Mouse (Mus musculus) thymus, adult 2 months (tissue): ENCODE data around the gene Rbp3. TPM values are rescaled to one million over a fixed set of nuclear protein-coding genes. Genes with fewer than 3 reads are reported as not detected.

Source experiments
- DNase-seq: peaks from one replicate; pipeline ENCODE4 v3.0.0; 2021
- H3K27ac ChIP-seq: fragments of 200-500 bp; 2 replicates; pipeline ENCODE4 v1.5.1; 2012; ENCODE audit warnings: low read length, control low read depth; ENCODE audit not compliant: control insufficient read depth, insufficient read depth
- H3K27me3 ChIP-seq: fragments of 200-500 bp; 2 replicates; pipeline ENCODE4 v1.6.1; 2012; ENCODE audit warnings: mild to moderate bottlenecking, low read length, moderate library complexity, mixed read lengths; ENCODE audit not compliant: control insufficient read depth, insufficient read depth
- H3K36me3 ChIP-seq: fragments of 200-500 bp; 2 replicates; pipeline ENCODE4 v1.6.1; 2012; ENCODE audit warnings: mild to moderate bottlenecking, low read length, moderate library complexity; ENCODE audit not compliant: control insufficient read depth, insufficient read depth
- H3K4me1 ChIP-seq: fragments of 200-500 bp; replicated peaks from 2 replicates; pipeline ENCODE4 v1.6.1; 2012; ENCODE audit warnings: low read length; ENCODE audit not compliant: control insufficient read depth, insufficient read depth
- H3K4me3 ChIP-seq: fragments of 200-500 bp; 2 replicates; pipeline ENCODE4 v1.5.1; 2012; ENCODE audit warnings: mild to moderate bottlenecking, low read length, control low read depth, moderate library complexity; ENCODE audit not compliant: control insufficient read depth, insufficient read depth
- CTCF ChIP-seq: fragments of 200-500 bp; IDR thresholded peaks from 2 replicates; pipeline ENCODE4 v1.5.1; 2012; ENCODE audit warnings: mild to moderate bottlenecking, control low read depth, low read length, moderate library complexity, borderline replicate concordance; ENCODE audit not compliant: control insufficient read depth, poor library complexity, insufficient read depth; ENCODE audit errors: extremely low read depth
- POLR2A ChIP-seq: fragments of 200-500 bp; IDR thresholded peaks from 2 replicates; pipeline ENCODE4 v1.6.1; 2012; ENCODE audit warnings: mild to moderate bottlenecking, low read length, control low read depth, moderate library complexity; ENCODE audit not compliant: control insufficient read depth, poor library complexity, insufficient read depth; ENCODE audit errors: extremely low read depth
- WGBS: fragments of 180-500 bp; shearing (Covaris S2); methylation state at CpG from one replicate; pipeline ENCODE4 v1.1.7; 2018; 5-methylcytosine and 5-hydroxymethylcytosine counted together
- polyA plus RNA-seq: library from polyadenylated mRNA; depleted of rRNA; stranded (reverse); fragments of >200 nt; gene quantifications from 2 replicates; pipeline ENCODE4 v1.2.3, GENCODE M21; 2012

The Rbp3 gene
- polyA plus RNA-seq, 1 experiment, result not detected

DNA sequence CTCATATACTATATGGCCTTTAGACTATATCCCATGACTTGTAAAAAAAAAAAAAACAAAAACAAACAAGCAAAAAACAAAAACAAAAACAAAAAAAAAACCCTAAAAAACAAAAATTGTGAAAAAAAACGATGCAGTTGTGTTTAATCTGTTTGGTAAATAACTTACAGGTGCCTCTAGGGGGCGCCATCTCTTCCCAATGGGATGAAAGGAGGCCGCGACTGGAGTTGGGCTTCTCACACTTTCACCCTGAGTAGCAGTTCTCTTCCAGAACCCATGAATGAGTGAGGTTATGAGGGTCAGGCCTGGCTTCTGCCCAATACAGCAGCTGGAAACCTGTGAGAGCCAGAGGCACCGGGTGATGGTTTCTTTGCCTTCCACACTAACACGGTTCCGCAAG is 11.9 kb downstream of the Rbp3 start:
- DNase-seq, result no peak
- Histone ChIP-seq H3K4me3 (no peak overlapping the region), H3K36me3 (no peaks in the 10 kb centered on the region), H3K27me3 (no peaks in the 10 kb centered on the region), H3K27ac (no peak overlapping the region), H3K4me1 (no peaks in the 10 kb centered on the region)
- WGBS, result 70% methylated on average over 7 of the region's 7 CpGs
- TF ChIP-seq CTCF (no peak), POLR2A (no peak)

DNA sequence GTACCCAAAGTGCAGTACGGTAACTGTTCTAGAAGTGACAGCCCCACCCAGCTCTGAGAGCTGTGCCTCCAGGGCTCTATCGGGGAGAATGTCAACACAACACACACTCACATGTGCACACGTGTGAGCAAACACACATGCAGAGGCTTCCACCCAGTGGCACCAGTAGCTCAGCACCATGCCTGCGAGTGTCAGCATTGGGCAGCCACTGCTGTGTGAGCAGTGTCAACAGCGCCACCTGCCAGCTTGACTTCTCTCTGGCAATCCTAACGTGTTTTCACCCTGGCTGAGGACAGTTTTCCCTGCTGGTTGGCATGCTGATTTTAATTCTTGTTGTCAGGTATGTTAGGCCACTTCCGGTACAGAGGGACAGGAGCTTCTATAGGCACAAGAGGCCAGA is 18.9 kb downstream of the Rbp3 start:
- no peaks in the 10 kb centered on the region for H3K4me1 ChIP-seq
- no peak for TF ChIP-seq POLR2A
- no peak for TF ChIP-seq CTCF
- H3K27me3 ChIP-seq, result no peaks in the 10 kb centered on the region
- H3K27ac ChIP-seq, result no peak overlapping the region
- H3K36me3 ChIP-seq, result no peaks in the 10 kb centered on the region
- 54% methylated on average over 7 of the region's 7 CpGs for WGBS
- DNase-seq, result no peak
- no peak overlapping the region for H3K4me3 ChIP-seq

DNA sequence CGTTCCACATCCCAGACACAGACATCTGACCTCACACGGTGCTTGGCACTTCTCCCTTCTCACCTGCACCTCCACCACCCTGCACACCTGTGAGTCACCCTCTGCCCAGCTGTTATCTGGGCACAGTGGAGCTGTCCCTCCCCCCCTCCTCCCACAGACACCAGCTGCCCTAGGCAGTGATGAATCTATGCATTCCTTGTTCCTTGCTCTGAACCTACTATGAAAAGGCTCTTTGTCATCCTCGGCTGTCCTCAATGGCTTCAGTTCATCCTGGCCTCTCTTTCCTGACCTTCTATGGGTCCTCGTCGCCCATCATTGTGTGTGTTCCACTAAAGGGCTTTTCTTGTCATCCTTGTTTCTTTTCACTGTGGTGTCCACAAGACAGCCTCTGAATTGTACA is 20.9 kb downstream of the Rbp3 start:
- Histone ChIP-seq H3K36me3 (no peaks in the 10 kb centered on the region), H3K27ac (no peak overlapping the region), H3K27me3 (no peaks in the 10 kb centered on the region), H3K4me3 (no peak overlapping the region), H3K4me1 (no peaks in the 10 kb centered on the region)
- TF ChIP-seq CTCF (no peak), POLR2A (no peak)
- no peak for DNase-seq
- WGBS, result 85% methylated on average over 5 of the region's 5 CpGs

DNA sequence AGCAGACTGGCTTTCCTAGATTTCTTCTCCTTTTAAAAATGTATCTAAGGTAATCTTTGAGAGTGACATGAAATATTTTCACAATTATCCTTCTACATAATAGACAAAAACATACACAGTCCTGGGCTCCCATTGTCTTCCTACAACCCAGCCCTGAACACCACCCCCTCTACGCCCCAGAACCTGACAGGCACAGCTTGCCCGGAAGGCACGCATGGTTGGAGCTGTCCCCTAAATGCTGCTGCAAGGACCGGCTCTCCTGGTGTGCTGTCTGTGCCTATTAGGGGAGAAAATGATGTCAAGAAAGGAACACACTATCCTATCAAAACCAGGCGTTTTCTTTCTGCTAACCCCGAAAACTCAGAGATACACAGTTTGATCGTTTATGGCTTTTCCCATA is 23.9 kb downstream of the Rbp3 start:
- Histone ChIP-seq H3K27me3 (no peaks in the 10 kb centered on the region), H3K27ac (no peak overlapping the region), H3K36me3 (no peaks in the 10 kb centered on the region), H3K4me3 (no peak overlapping the region), H3K4me1 (no peaks in the 10 kb centered on the region)
- TF ChIP-seq POLR2A, result no peak
- no peak for TF ChIP-seq CTCF
- DNase-seq, result no peak
- WGBS, result 54% methylated on average over 7 of the region's 7 CpGs

DNA sequence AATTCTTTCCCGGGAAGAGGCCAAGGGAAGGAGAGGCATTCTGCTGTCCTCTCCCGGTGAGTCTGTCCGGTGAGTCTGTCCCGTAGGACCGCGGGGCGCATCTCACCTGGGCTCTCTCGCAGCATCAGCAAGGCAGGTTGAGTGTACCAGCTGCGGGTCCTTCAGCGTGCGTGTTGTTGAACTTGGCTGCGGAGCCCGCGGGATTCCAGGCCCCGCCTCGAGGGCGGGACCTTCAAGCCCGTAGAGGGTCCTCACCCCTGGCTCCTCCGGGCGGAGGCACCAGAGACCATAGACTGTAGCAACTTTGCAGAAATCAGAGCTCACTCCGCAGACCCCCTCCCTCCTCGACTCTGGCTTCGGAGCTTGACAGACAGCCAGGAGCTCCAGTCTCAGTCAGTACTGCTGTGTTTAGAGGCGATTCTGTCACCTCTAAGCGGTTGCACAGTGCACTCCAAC is 24.8 kb downstream of the Rbp3 start, which contains the start of gene Zfp488:
Zfp488 (minus strand) TSS at position 161 of the 456 bp plus-strand sequence.
- Histone ChIP-seq H3K27ac (no peak within 1 kb of the TSS), H3K4me1 (no peaks in the 10 kb centered on the region), H3K36me3 (no peaks in the 10 kb centered on the region), H3K4me3 (no peak within 1 kb of the TSS), H3K27me3 (no peaks in the 10 kb centered on the region)
- TF ChIP-seq CTCF (no peak), POLR2A (no peak)
- DNase-seq, result no peak
- 17% methylated on average over 25 of the region's 25 CpGs for WGBS

DNA sequence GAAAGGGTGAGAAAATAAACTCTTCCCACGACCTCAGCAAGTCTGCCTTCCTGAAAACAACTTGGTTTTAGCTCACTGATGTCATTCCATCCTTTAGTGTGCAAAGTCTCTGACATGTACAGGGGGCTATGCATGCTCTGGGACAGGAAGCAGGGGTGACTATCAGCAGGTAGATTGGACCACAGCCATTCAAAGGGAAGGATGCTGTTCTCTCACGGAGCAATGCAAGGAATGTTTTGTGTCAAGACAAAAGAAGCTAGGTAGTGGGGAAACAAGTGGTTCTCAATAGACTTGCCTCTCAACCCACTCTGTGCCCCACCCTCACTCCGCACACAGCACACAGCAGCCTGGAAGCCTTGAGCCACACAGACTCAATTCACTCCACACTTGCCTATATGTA is 35.4 kb downstream of the Rbp3 start:
- Histone ChIP-seq H3K27ac (no peak overlapping the region), H3K4me3 (no peak overlapping the region), H3K27me3 (no peaks in the 10 kb centered on the region), H3K4me1 (no peaks in the 10 kb centered on the region; the same call in 1 of the 2 replicates), H3K36me3 (no peaks in the 10 kb centered on the region)
- TF ChIP-seq CTCF (no peak), POLR2A (no peak)
- no peak for DNase-seq
- WGBS, result 59% methylated on average over 3 of the region's 3 CpGs

DNA sequence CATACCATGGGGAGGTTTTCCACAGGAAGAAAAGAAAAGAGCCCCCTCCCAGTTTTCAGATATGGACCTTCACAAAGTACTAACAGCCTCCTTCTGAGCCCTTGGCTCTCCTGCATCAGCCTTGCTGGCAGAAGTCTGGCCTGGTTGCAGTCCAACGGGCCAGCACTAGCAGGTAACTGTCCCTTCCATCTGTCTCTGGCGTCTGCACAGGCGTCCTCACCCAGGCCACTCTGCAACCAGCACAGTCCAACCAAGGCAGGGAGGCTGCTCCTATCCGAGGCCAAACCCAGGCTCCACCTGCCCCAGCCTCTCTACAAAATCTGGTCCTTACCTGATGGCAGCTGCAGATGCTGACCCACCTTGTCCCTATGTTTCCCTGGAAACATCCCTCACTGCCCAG is 38.2 kb downstream of the Rbp3 start:
- Histone ChIP-seq H3K27me3 (no peaks in the 10 kb centered on the region), H3K4me1 (no peaks in the 10 kb centered on the region; the same call in 1 of the 2 replicates), H3K4me3 (no peak overlapping the region), H3K36me3 (no peaks in the 10 kb centered on the region), H3K27ac (no peak overlapping the region)
- TF ChIP-seq CTCF (no peak), POLR2A (no peak)
- 78% methylated on average over 4 of the region's 4 CpGs for WGBS
- no peak for DNase-seq
